Mouse (Mus musculus): ENCODE results near the gene Gm128.

DNA sequence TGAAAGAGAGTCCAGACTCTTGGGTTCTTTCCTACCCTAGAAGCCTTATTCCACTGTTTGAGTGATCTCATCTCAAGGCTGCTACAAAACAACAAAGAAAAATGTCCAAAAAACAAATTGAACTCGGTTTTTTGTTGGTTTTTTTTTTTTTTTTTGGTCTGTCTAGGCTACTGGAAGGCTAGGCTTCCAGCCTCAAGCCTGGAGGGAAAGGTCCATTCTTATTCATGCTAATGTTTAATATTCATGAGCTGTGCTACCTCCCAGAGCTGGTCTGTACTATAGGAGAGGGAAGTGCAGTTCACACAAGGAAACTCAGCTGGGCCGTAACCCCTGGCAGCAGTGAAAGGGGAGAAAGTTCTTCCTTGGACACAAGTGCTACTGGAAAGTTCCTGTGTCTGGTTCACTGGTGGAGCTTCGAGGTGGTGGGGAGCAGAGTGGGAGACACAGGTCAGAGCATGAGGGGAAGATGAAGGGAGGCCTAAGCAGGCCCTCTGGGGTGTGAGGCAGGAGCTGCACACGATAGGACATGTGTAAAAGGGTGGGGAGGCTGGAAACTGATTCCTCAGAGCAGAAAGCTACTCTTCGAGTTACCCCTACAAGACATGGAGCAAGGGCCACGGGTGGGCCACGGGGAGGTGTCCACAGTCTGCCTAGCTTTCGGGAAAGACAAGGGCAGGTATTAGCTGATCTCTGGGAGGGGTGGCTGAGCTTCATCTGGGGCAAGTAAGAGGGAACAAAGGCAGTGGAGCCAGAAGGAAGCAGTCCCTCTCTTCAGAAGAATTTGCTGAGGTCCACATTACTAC is 10.7 kb downstream of the Gm128 start:
- TF ChIP-seq POLR2A (IDR thresholded peaks at IDR 0.05; ENCODE audit: extremely low read depth, insufficient read depth, low read length) (no peak), CTCF (IDR thresholded peaks at IDR 0.05; ENCODE audit: extremely low read depth, insufficient read depth, low read length) (no peak)
